Mouse (Mus musculus): Measurements from ENCODE around the gene Mpped2.

GRCm38 (mm10) chr2:106719434-106719833, 26.4 kb downstream of the Mpped2 start:
- no peak for TF ChIP-seq CTCF (IDR thresholded peaks at IDR 0.05; ENCODE audit: low read depth, low read length)
- no peak for TF ChIP-seq POLR2A (IDR thresholded peaks at IDR 0.05; ENCODE audit: extremely low read depth, insufficient read depth, low read length)

All from liver, adult 2 months (tissue).